Mouse (Mus musculus) embryonic facial prominence, embryonic 13.5 days (tissue): ENCODE results near the gene Rbms1. TPM values are rescaled to one million over a fixed set of nuclear protein-coding genes. Genes with fewer than 3 reads are reported as not detected.

Experiments used
- ATAC-seq: fragments of 200-750 bp; cut with Nextera tagmentation; 2 replicates; pipeline ENCODE4 v1.8.0; 2017; ENCODE audit warnings: low read depth; ENCODE audit not compliant: insufficient number of reproducible peaks, insufficient read depth, low FRiP score, low TSS enrichment
- H3K27ac ChIP-seq: fragments of 300-500 bp; sonication (generic); 2 replicates; pipeline ENCODE4 v1.5.1; 2015; ENCODE audit warnings: moderate library complexity, mild to moderate bottlenecking, inconsistent platforms
- H3K27me3 ChIP-seq: fragments of 300-500 bp; sonication (generic); 2 replicates; pipeline ENCODE4 v1.6.1; 2015; ENCODE audit warnings: mild to moderate bottlenecking, inconsistent platforms
- H3K36me3 ChIP-seq: fragments of 300-500 bp; sonication (generic); 2 replicates; pipeline ENCODE4 v1.6.1; 2015; ENCODE audit warnings: mild to moderate bottlenecking, inconsistent platforms
- H3K4me1 ChIP-seq: fragments of 300-500 bp; sonication (generic); 2 replicates; pipeline ENCODE4 v1.6.1; 2015; ENCODE audit warnings: inconsistent platforms
- H3K4me2 ChIP-seq: fragments of 300-500 bp; sonication (generic); 2 replicates; pipeline ENCODE4 v1.6.1; 2015; ENCODE audit warnings: moderate library complexity, mild to moderate bottlenecking, inconsistent platforms
- H3K4me3 ChIP-seq: fragments of 300-500 bp; sonication (generic); 2 replicates; pipeline ENCODE4 v1.5.1; 2015; ENCODE audit warnings: mild to moderate bottlenecking, inconsistent platforms
- H3K9ac ChIP-seq: fragments of 300-500 bp; sonication (generic); 2 replicates; pipeline ENCODE4 v1.6.1; 2015; ENCODE audit warnings: mild to moderate bottlenecking, inconsistent platforms
- H3K9me3 ChIP-seq: fragments of 300-500 bp; sonication (generic); 2 replicates; pipeline ENCODE4 v1.6.1; 2016; ENCODE audit warnings: inconsistent platforms
- WGBS: fragments of 180-500 bp; shearing (Covaris S2); methylation state at CpG from one replicate; pipeline ENCODE4 v1.1.7; 2015; ENCODE audit warnings: mixed read lengths; 5-methylcytosine and 5-hydroxymethylcytosine counted together
- polyA plus RNA-seq: library from polyadenylated mRNA; unstranded; fragments of >200 nt; fragmentation: Nextera tagmentation; extraction: Ambion mirVana; gene quantifications from 2 replicates; pipeline ENCODE4 v1.2.1, GENCODE M21; 2015

Gene Rbms1
- polyA plus RNA-seq, 1 experiment from 2014 or later = 117 TPM

GRCm38 (mm10) chr2:60801571-60802155 lies 161.3 kb downstream of the Rbms1 start:
- H3K4me1 ChIP-seq = peaks cover 74% of the 10 kb centered on the region
- H3K4me2 ChIP-seq = peak overlapping the region; percentile 46
- 0 out of 2 replicates have a peak, but pooled peaks cover 3% of the 10 kb centered on the region for H3K36me3 ChIP-seq
- 38% methylated on average over 12 of the region's 12 CpGs for WGBS
- no peaks in the 10 kb centered on the region for H3K9me3 ChIP-seq
- peak overlapping the region; percentile 17; the same call in 1 of the 2 replicates for H3K4me3 ChIP-seq
- no peaks in the 10 kb centered on the region for H3K27me3 ChIP-seq
- no peak for ATAC-seq
- no peak overlapping the region for H3K27ac ChIP-seq
- no peak overlapping the region for H3K9ac ChIP-seq

GRCm38 (mm10) chr2:60800921-60801558 lies 162.0 kb downstream of the Rbms1 start:
- no peak overlapping the region for H3K9ac ChIP-seq
- WGBS = 29% methylated on average over 15 of the region's 15 CpGs
- no peak overlapping the region for H3K27ac ChIP-seq
- no peaks in the 10 kb centered on the region for H3K9me3 ChIP-seq
- ATAC-seq = no peak
- peaks cover 9% of the 10 kb centered on the region; the same call in 1 of the 2 replicates for H3K36me3 ChIP-seq
- no peaks in the 10 kb centered on the region for H3K27me3 ChIP-seq
- peak overlapping the region; percentile 46 for H3K4me2 ChIP-seq
- peak overlapping the region; percentile 17 for H3K4me3 ChIP-seq
- peaks cover 76% of the 10 kb centered on the region for H3K4me1 ChIP-seq

GRCm38 (mm10) chr2:60799816-60800215 lies 163.2 kb downstream of the Rbms1 start:
- H3K27ac ChIP-seq = no peak overlapping the region; the same call in 1 of the 2 replicates
- 83% methylated on average over 7 of the region's 7 CpGs for WGBS
- H3K4me1 ChIP-seq = peaks cover 68% of the 10 kb centered on the region

GRCm38 (mm10) chr2:60798767-60799529 lies 164.0 kb downstream of the Rbms1 start:
- Histone ChIP-seq H3K27me3 (no peaks in the 10 kb centered on the region), H3K4me3 (no peak overlapping the region), H3K4me2 (no peak overlapping the region), H3K36me3 (peaks cover 22% of the 10 kb centered on the region), H3K9ac (no peak overlapping the region), H3K27ac (no peak overlapping the region; the same call in 1 of the 2 replicates), H3K4me1 (peaks cover 60% of the 10 kb centered on the region), H3K9me3 (no peaks in the 10 kb centered on the region)
- no peak for ATAC-seq
- WGBS = 59% methylated on average over 17 of the region's 17 CpGs

More at GRCm38 (mm10) chr2:60799816-60800215, 163.2 kb downstream of the Rbms1 start:
- Histone ChIP-seq H3K9me3 (no peaks in the 10 kb centered on the region), H3K27me3 (no peaks in the 10 kb centered on the region), H3K4me3 (no peak overlapping the region), H3K36me3 (peaks cover 14% of the 10 kb centered on the region; the same call in 1 of the 2 replicates), H3K9ac (no peak overlapping the region), H3K4me2 (no peak overlapping the region)
- no peak for ATAC-seq

- Histone ChIP-seq H3K27me3 (no peaks in the 10 kb centered on the region), H3K9me3 (no peaks in the 10 kb centered on the region), H3K27ac (peak overlapping the region; percentile 5; the same call in 1 of the 2 replicates), H3K4me2 (no peak overlapping the region), H3K4me1 (peaks cover 48% of the 10 kb centered on the region), H3K36me3 (peaks cover 23% of the 10 kb centered on the region), H3K4me3 (no peak overlapping the region), H3K9ac (no peak overlapping the region)
- no peak for ATAC-seq
- 66% methylated on average over 17 of the region's 17 CpGs for WGBS
Measured at GRCm38 (mm10) chr2:60796969-60797669, 165.9 kb downstream of the Rbms1 start.

GRCm38 (mm10) chr2:60796616-60796968 lies 166.4 kb downstream of the Rbms1 start:
- Histone ChIP-seq H3K4me3 (no peak overlapping the region), H3K36me3 (peaks cover 27% of the 10 kb centered on the region), H3K27me3 (no peaks in the 10 kb centered on the region), H3K9me3 (no peaks in the 10 kb centered on the region), H3K4me1 (peaks cover 42% of the 10 kb centered on the region), H3K9ac (no peak overlapping the region), H3K27ac (0 out of 2 replicates have a peak overlapping the region, but pooled peaks have one; percentile 5), H3K4me2 (no peak overlapping the region)
- no peak for ATAC-seq
- WGBS = 60% methylated on average over 2 of the region's 2 CpGs

GRCm38 (mm10) chr2:60795861-60796260 lies 167.1 kb downstream of the Rbms1 start:
- Histone ChIP-seq H3K4me3 (no peak overlapping the region), H3K9me3 (no peaks in the 10 kb centered on the region), H3K27me3 (no peaks in the 10 kb centered on the region), H3K36me3 (peaks cover 33% of the 10 kb centered on the region), H3K27ac (no peak overlapping the region), H3K4me1 (peaks cover 35% of the 10 kb centered on the region), H3K4me2 (no peak overlapping the region), H3K9ac (no peak overlapping the region)
- ATAC-seq = no peak
- WGBS = 68% methylated on average over 9 of the region's 9 CpGs

- H3K27ac ChIP-seq = no peak overlapping the region
- H3K9me3 ChIP-seq = no peaks in the 10 kb centered on the region
- no peaks in the 10 kb centered on the region for H3K27me3 ChIP-seq
- peaks cover 20% of the 10 kb centered on the region; the same call in 1 of the 2 replicates for H3K4me1 ChIP-seq
- H3K36me3 ChIP-seq = peaks cover 46% of the 10 kb centered on the region
- H3K4me2 ChIP-seq = no peak overlapping the region
- ATAC-seq = no peak
- H3K9ac ChIP-seq = no peak overlapping the region
- H3K4me3 ChIP-seq = no peak overlapping the region
- WGBS = 68% methylated on average over 4 of the region's 4 CpGs
Measured at GRCm38 (mm10) chr2:60792506-60792905, 170.5 kb downstream of the Rbms1 start.

GRCm38 (mm10) chr2:60789126-60789525 lies 173.9 kb downstream of the Rbms1 start:
- H3K9me3 ChIP-seq = no peaks in the 10 kb centered on the region
- ATAC-seq = no peak
- H3K27ac ChIP-seq = no peak overlapping the region
- no peak overlapping the region for H3K4me2 ChIP-seq
- no peak overlapping the region for H3K4me3 ChIP-seq
- H3K4me1 ChIP-seq = peaks cover 32% of the 10 kb centered on the region
- H3K27me3 ChIP-seq = no peaks in the 10 kb centered on the region
- no peak overlapping the region for H3K9ac ChIP-seq
- peaks cover 26% of the 10 kb centered on the region for H3K36me3 ChIP-seq
- WGBS = 91% methylated on average over 3 of the region's 3 CpGs

GRCm38 (mm10) chr2:60788173-60788908 lies 174.7 kb downstream of the Rbms1 start:
- Histone ChIP-seq H3K4me1 (peaks cover 32% of the 10 kb centered on the region), H3K4me2 (no peak overlapping the region), H3K36me3 (peaks cover 23% of the 10 kb centered on the region), H3K27ac (no peak overlapping the region), H3K9me3 (no peaks in the 10 kb centered on the region), H3K27me3 (no peaks in the 10 kb centered on the region), H3K9ac (no peak overlapping the region), H3K4me3 (no peak overlapping the region)
- WGBS = 65% methylated on average over 6 of the region's 6 CpGs
- no peak for ATAC-seq

- Histone ChIP-seq H3K4me1 (peaks cover 32% of the 10 kb centered on the region), H3K27me3 (no peaks in the 10 kb centered on the region), H3K9me3 (no peaks in the 10 kb centered on the region), H3K9ac (no peak overlapping the region), H3K4me3 (no peak overlapping the region), H3K4me2 (no peak overlapping the region), H3K27ac (peak overlapping the region; percentile 74; the same call in 1 of the 2 replicates), H3K36me3 (peaks cover 23% of the 10 kb centered on the region)
- no peak for ATAC-seq
- WGBS = 65% methylated on average over 5 of the region's 5 CpGs
Measured at GRCm38 (mm10) chr2:60787088-60787487, 175.9 kb downstream of the Rbms1 start.
